Mouse (Mus musculus): ENCODE results near the gene Glb1l2. TPM values are rescaled to one million over a fixed set of nuclear protein-coding genes. Genes with fewer than 3 reads are reported as not detected.

Glb1l2 gene
- polyA plus RNA-seq, 1 experiment from 2014 or later: 0.06 TPM

GRCm38 (mm10) chr9:26776122-26776902 is 30.0 kb downstream of the Glb1l2 start:
- H3K27me3 ChIP-seq: no peaks in the 10 kb centered on the region
- H3K36me3 ChIP-seq: no peaks in the 10 kb centered on the region
- DNase-seq (no peak), ATAC-seq (ENCODE audit: low read depth) (no peak)
- no peak overlapping the region for H3K9ac ChIP-seq
- no peak overlapping the region for H3K4me3 ChIP-seq (replicated peaks)
- H3K4me2 ChIP-seq: no peak overlapping the region
- no peak overlapping the region for H3K27ac ChIP-seq
- no peaks in the 10 kb centered on the region for H3K9me3 ChIP-seq (replicated peaks)
- WGBS (ENCODE audit: insufficient replicate concordance): 48% methylated on average over 6 of the region's 6 CpGs
- no peaks in the 10 kb centered on the region for H3K4me1 ChIP-seq (replicated peaks)

- H3K9ac ChIP-seq: no peak overlapping the region
- ATAC-seq (ENCODE audit: low read depth): no peak
- H3K27ac ChIP-seq: no peak overlapping the region
- no peaks in the 10 kb centered on the region for H3K9me3 ChIP-seq (replicated peaks)
- H3K4me3 ChIP-seq (replicated peaks): no peak overlapping the region
- no peaks in the 10 kb centered on the region for H3K36me3 ChIP-seq
- 54% methylated on average over 2 of the region's 2 CpGs for WGBS (ENCODE audit: insufficient replicate concordance)
- DNase-seq: no peak
- no peaks in the 10 kb centered on the region for H3K27me3 ChIP-seq
- H3K4me2 ChIP-seq: no peak overlapping the region
- H3K4me1 ChIP-seq (replicated peaks): no peaks in the 10 kb centered on the region
Measured at GRCm38 (mm10) chr9:26775700-26776099, 30.6 kb downstream of the Glb1l2 start.

- H3K27ac ChIP-seq: no peak overlapping the region
- 47% methylated on average over 3 of the region's 3 CpGs for WGBS (ENCODE audit: insufficient replicate concordance)
- no peaks in the 10 kb centered on the region for H3K4me1 ChIP-seq (replicated peaks)
- no peaks in the 10 kb centered on the region for H3K9me3 ChIP-seq (replicated peaks)
- H3K36me3 ChIP-seq: no peaks in the 10 kb centered on the region
- no peak for ATAC-seq (ENCODE audit: low read depth)
- no peak overlapping the region for H3K4me3 ChIP-seq (replicated peaks)
- DNase-seq: no peak
- no peak overlapping the region for H3K9ac ChIP-seq
- no peaks in the 10 kb centered on the region for H3K27me3 ChIP-seq
- H3K4me2 ChIP-seq: no peak overlapping the region
Measured at GRCm38 (mm10) chr9:26768181-26768580, 38.1 kb downstream of the Glb1l2 start.

DNA sequence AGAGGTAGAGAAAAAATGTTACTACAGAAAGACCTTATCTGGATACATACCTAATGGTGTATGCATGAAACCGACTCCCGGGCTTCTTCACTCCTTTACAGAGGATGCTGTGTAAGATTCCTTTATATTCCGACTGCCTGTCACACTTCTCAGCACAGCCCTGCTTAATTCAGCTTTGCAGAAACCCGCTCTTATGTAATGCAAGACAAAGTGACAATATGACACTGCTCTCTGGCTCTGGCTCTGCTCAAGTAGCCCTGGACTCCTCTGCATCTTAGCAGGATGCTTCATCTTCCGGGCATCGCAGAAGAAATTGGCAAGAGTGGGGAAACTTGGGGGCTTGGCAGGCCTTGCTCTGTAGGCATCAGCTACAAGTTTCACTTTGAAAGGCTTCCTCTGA is 43.8 kb downstream of the Glb1l2 start:
- no peaks in the 10 kb centered on the region for H3K4me1 ChIP-seq (replicated peaks)
- DNase-seq: no peak
- no peak overlapping the region for H3K27ac ChIP-seq
- no peak overlapping the region for H3K4me2 ChIP-seq
- H3K9me3 ChIP-seq (replicated peaks): no peaks in the 10 kb centered on the region
- H3K27me3 ChIP-seq: no peaks in the 10 kb centered on the region
- H3K36me3 ChIP-seq: no peaks in the 10 kb centered on the region
- ATAC-seq (ENCODE audit: low read depth): no peak
- H3K4me3 ChIP-seq (replicated peaks): no peak overlapping the region
- no peak overlapping the region for H3K9ac ChIP-seq
- 69% methylated on average over 6 of the region's 6 CpGs for WGBS (ENCODE audit: insufficient replicate concordance)

GRCm38 (mm10) chr9:26760576-26760975 is 45.7 kb downstream of the Glb1l2 start:
- Histone ChIP-seq H3K27me3 (no peaks in the 10 kb centered on the region), H3K4me3 (replicated peaks) (no peak overlapping the region), H3K27ac (no peak overlapping the region), H3K4me2 (no peak overlapping the region), H3K4me1 (replicated peaks) (no peaks in the 10 kb centered on the region), H3K36me3 (no peaks in the 10 kb centered on the region), H3K9me3 (replicated peaks) (peaks cover 2% of the 10 kb centered on the region; the same call in 1 of the 2 replicates), H3K9ac (no peak overlapping the region)
- WGBS (ENCODE audit: insufficient replicate concordance): 71% methylated on average over 5 of the region's 5 CpGs
- no peak for ATAC-seq (ENCODE audit: low read depth)
- no peak for DNase-seq

DNA sequence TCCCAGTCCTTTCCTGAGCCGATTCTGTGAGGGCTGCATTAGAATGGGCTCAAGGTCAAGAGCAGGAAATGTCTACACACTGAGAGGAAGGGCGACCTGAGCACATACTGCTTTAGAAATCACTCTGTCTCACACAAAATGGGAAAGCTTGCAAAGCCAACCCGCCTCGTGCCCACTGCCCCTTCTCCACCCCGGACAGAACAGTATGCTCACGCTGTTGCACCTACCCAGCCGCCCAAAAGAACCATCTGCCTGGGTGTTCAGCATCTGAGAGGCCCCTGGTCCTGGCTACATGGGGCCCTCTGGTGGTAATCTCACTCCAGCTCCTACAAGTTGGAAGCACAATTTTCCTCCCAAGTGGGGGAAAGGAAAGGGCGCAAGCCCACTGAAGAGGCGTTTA is 46.2 kb downstream of the Glb1l2 start:
- 27% methylated on average over 9 of the region's 9 CpGs for WGBS (ENCODE audit: insufficient replicate concordance)
- no peaks in the 10 kb centered on the region for H3K36me3 ChIP-seq
- no peak for DNase-seq

DNA sequence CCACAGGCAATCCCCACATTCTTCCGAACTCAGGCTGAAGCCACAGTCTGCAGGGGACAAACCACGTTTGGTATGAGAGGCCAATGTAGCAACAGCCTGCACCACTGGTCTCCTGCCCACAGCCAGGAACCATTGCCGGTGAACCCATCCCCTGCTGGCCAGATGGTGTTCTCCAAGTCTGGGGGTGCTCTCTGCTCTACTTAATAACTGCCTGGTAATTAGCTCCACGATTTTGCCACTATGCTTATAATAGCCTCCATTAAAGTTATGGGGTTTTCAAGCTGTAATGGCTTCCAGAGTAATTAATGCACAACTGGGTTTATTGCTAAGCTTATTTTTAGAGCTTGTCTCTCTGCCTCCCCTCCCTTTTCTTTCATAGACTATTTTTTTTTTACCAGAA is 57.4 kb downstream of the Glb1l2 start:
- ATAC-seq (ENCODE audit: low read depth) (no peak), DNase-seq (no peak)
- Histone ChIP-seq H3K9me3 (replicated peaks) (no peaks in the 10 kb centered on the region), H3K4me3 (replicated peaks) (no peak overlapping the region), H3K27ac (no peak overlapping the region), H3K9ac (no peak overlapping the region), H3K4me1 (replicated peaks) (no peaks in the 10 kb centered on the region), H3K27me3 (no peaks in the 10 kb centered on the region), H3K36me3 (no peaks in the 10 kb centered on the region), H3K4me2 (no peak overlapping the region)
- WGBS (ENCODE audit: insufficient replicate concordance): 53% methylated on average over 4 of the region's 4 CpGs

More for the DNA sequence above, 46.2 kb downstream of the Glb1l2 start:
- no peak for ATAC-seq (ENCODE audit: low read depth)
- Histone ChIP-seq H3K27me3 (no peaks in the 10 kb centered on the region), H3K9ac (no peak overlapping the region), H3K4me1 (replicated peaks) (no peaks in the 10 kb centered on the region), H3K4me3 (replicated peaks) (no peak overlapping the region), H3K4me2 (no peak overlapping the region), H3K27ac (no peak overlapping the region), H3K9me3 (replicated peaks) (peaks cover 7% of the 10 kb centered on the region; the same call in 1 of the 2 replicates)

DNA sequence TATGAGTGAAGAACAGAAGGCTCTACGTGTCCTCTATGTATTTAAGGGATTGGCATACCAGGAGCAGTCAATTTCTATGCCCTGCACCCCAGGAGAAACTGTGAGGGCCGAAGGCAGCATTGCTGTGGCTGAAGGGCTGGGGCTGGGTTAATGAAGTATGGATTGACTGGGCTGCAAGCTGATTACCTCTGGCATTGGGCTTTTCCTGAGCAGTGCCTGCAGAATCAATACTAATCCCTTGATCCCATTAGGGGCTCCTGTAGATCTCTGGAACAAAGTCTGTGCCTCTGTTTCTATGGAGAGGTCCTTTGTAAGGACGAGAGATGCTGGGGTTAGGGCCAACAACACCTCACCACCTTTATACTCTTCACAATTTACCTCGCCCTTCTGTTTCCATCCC is 59.1 kb downstream of the Glb1l2 start:
- H3K27me3 ChIP-seq: no peaks in the 10 kb centered on the region
- DNase-seq: no peak
- no peak overlapping the region for H3K9ac ChIP-seq
- no peak for ATAC-seq (ENCODE audit: low read depth)
- H3K27ac ChIP-seq: no peak overlapping the region
- H3K9me3 ChIP-seq (replicated peaks): no peaks in the 10 kb centered on the region
- no peak overlapping the region for H3K4me2 ChIP-seq
- WGBS (ENCODE audit: insufficient replicate concordance): 36% methylated on average over 4 of the region's 4 CpGs
- no peak overlapping the region for H3K4me3 ChIP-seq (replicated peaks)
- no peaks in the 10 kb centered on the region for H3K4me1 ChIP-seq (replicated peaks)
- H3K36me3 ChIP-seq: no peaks in the 10 kb centered on the region

- WGBS (ENCODE audit: insufficient replicate concordance): 68% methylated on average over 3 of the region's 3 CpGs
- no peak overlapping the region for H3K4me3 ChIP-seq (replicated peaks)
Measured at GRCm38 (mm10) chr9:26742817-26743216, 63.5 kb downstream of the Glb1l2 start.

GRCm38 (mm10) chr9:26737116-26737515 is 69.2 kb downstream of the Glb1l2 start:
- Histone ChIP-seq H3K27ac (no peak overlapping the region), H3K36me3 (no peaks in the 10 kb centered on the region), H3K4me3 (replicated peaks) (no peak overlapping the region), H3K9ac (no peak overlapping the region), H3K4me1 (replicated peaks) (no peaks in the 10 kb centered on the region), H3K9me3 (replicated peaks) (no peaks in the 10 kb centered on the region), H3K27me3 (peaks cover 32% of the 10 kb centered on the region), H3K4me2 (no peak overlapping the region)
- WGBS (ENCODE audit: insufficient replicate concordance): 61% methylated on average over 5 of the region's 5 CpGs
- DNase-seq: no peak
- no peak for ATAC-seq (ENCODE audit: low read depth)

More at GRCm38 (mm10) chr9:26742817-26743216, 63.5 kb downstream of the Glb1l2 start:
- Histone ChIP-seq H3K9ac (no peak overlapping the region), H3K27me3 (no peaks in the 10 kb centered on the region), H3K4me2 (no peak overlapping the region), H3K27ac (no peak overlapping the region), H3K4me1 (replicated peaks) (no peaks in the 10 kb centered on the region), H3K36me3 (no peaks in the 10 kb centered on the region), H3K9me3 (replicated peaks) (no peaks in the 10 kb centered on the region)
- ATAC-seq (ENCODE audit: low read depth): no peak
- no peak for DNase-seq

- Histone ChIP-seq H3K36me3 (no peaks in the 10 kb centered on the region), H3K4me2 (peak overlapping the region; percentile 50), H3K4me3 (replicated peaks) (peak overlapping the region; percentile 31), H3K9ac (no peak overlapping the region), H3K27me3 (peaks cover 36% of the 10 kb centered on the region), H3K4me1 (replicated peaks) (no peaks in the 10 kb centered on the region), H3K9me3 (replicated peaks) (no peaks in the 10 kb centered on the region), H3K27ac (no peak overlapping the region)
- no peak for DNase-seq
- ATAC-seq (ENCODE audit: low read depth): no peak
- 4% methylated on average over 24 of the region's 37 CpGs for WGBS (ENCODE audit: insufficient replicate concordance)
Measured at GRCm38 (mm10) chr9:26733986-26734385, 72.3 kb downstream of the Glb1l2 start.
